In the genomic region with DNA sequence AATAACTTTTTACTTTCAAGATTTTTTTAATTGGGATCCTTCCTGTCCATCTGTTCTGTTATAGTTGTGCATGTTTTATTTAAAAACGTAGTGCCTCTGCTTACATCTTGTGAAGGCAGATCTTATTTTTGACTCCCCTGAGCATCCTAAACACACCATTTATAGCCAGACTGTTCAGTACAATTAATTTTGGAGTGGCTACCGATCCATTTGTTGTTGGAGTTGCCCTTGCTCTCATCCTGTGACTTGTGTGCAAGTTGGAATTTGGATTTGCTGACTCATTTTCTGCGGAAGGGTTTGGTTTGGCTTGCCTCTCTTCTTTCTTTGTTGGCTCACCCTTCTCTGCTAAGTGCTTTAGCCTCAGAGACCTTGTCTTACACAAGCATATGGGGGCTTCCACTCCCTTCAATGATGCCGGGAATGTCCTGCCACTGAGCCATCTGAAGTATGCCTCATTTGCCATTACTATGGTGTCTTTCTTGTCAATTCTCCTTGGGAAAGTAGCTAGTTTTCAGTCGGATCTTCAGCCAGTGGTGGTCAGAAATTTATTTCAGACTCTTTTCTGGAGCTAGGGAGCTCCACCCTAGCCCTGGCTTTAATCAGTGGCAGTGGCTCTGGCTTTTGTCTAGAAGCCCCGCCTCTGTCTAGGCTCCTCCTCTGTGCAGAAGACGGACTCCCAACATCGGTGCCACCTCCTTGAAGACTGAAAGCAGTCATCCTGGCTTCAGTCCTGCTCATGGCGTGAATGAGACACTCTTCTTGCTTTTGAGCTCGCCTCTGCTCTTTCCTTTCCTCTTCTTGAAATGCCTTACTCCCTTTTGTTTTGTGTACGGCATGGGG, we compare ENCODE assay signal across 13 mouse cellular contexts.
DNase-seq lines count a peak whose midpoint lies in the region; ATAC-seq and TF ChIP-seq lines count a peak whose summit lies in the region.
"Had no signal": no experiment of that assay in that cellular context is flagged by ENCODE, and none has a peak within 500 bp of the region (broad histone marks: within the 10 kb centered on the region; RNA-seq: fewer than 3 reads in every experiment).

No protein-coding gene starts in this region.

- H3K27ac ChIP-seq in layer of hippocampus, adult 2 months, result peak overlapping the region; percentile 89
- H3K27ac ChIP-seq in brown adipose tissue, adult 24 weeks (replicated peaks; ENCODE audit: low read depth, low read length), result peak overlapping the region; percentile 81
- H3K27ac ChIP-seq in heart, embryonic 11.5 days (ENCODE audit: low read depth, low read length), result peak overlapping the region; percentile 41; the same call in 1 of the 2 replicates
- no peak overlapping the region for H3K27ac ChIP-seq in hindbrain, postnatal 0 days
- H3K27ac ChIP-seq in forebrain, embryonic 14.5 days (ENCODE audit: low read depth, low read length), result no peak overlapping the region
- H3K27ac ChIP-seq: hindbrain, embryonic 15.5 days; liver, embryonic 14.5 days had no signal

- no peaks in the 10 kb centered on the region for H3K79me2 ChIP-seq in myocyte (ENCODE audit: control insufficient read depth, insufficient read depth)

- no peak for DNase-seq in layer of hippocampus, adult 2 months (ENCODE audit: low spot score in 2 of 2)
- DNase-seq in layer of hippocampus, adult 11-12 months (ENCODE audit: low spot score), result no peak
- DNase-seq in hindbrain, postnatal 0 days (ENCODE audit: low spot score), result no peak
- DNase-seq in layer of hippocampus, postnatal 14 days (ENCODE audit: low spot score in 2 of 2), result no peak
- no peak for DNase-seq in forebrain, embryonic 14.5 days (ENCODE audit: low spot score)
- DNase-seq: thymus, adult 18-20 months had no signal

- no peak overlapping the region for H3ac ChIP-seq in myocyte (ENCODE audit: control insufficient read depth, insufficient read length)

- H3K4me1 ChIP-seq in brown adipose tissue, adult 24 weeks (ENCODE audit: control insufficient read depth, insufficient read depth, insufficient read length, low read length), result peaks cover 2% of the 10 kb centered on the region; the same call in 1 of the 2 replicates
- peaks cover 5% of the 10 kb centered on the region; the same call in 1 of the 2 replicates for H3K4me1 ChIP-seq in heart, embryonic 11.5 days (ENCODE audit: control insufficient read depth, insufficient read depth, low read length)
- H3K4me1 ChIP-seq in hindbrain, postnatal 0 days (ENCODE audit: insufficient read depth, low read length), result no peaks in the 10 kb centered on the region
- H3K4me1 ChIP-seq in forebrain, embryonic 14.5 days (ENCODE audit: control insufficient read depth, insufficient read depth, low read length), result no peaks in the 10 kb centered on the region

- H3K4me3 ChIP-seq in layer of hippocampus, adult 2 months, result no peak overlapping the region
- 0 out of 2 replicates have a peak overlapping the region, but pooled peaks have one; percentile 16 for H3K4me3 ChIP-seq in brown adipose tissue, adult 24 weeks (ENCODE audit: insufficient read depth, low read depth, low read length)
- H3K4me3 ChIP-seq in heart, embryonic 11.5 days (ENCODE audit: low read depth, low read length), result no peak overlapping the region
- H3K4me3 ChIP-seq in myocyte, result no peak overlapping the region
- H3K4me3 ChIP-seq in hindbrain, postnatal 0 days (ENCODE audit: low read length), result no peak overlapping the region
- no peak overlapping the region for H3K4me3 ChIP-seq in forebrain, embryonic 14.5 days (ENCODE audit: low read depth, low read length)
- H3K4me3 ChIP-seq: erythroblast, embryonic 14.5 days; hindbrain, embryonic 15.5 days had no signal

- no peak for ATAC-seq in heart, embryonic 11.5 days (replicated peaks; ENCODE audit: insufficient number of reproducible peaks, low FRiP score, low TSS enrichment)
- no peak for ATAC-seq in hindbrain, postnatal 0 days
- no peak for ATAC-seq in forebrain, embryonic 14.5 days
- ATAC-seq: midbrain, embryonic 16.5 days had no signal

- H3K4me2 ChIP-seq in heart, embryonic 11.5 days, result peak overlapping the region; percentile 24
- H3K4me2 ChIP-seq in myocyte (ENCODE audit: low read depth), result peak overlapping the region; percentile 70
- H3K4me2 ChIP-seq in hindbrain, postnatal 0 days (ENCODE audit: low read depth, low read length), result no peak overlapping the region
- no peak overlapping the region for H3K4me2 ChIP-seq in forebrain, embryonic 14.5 days (ENCODE audit: low read length)
- H3K4me2 ChIP-seq: hindbrain, embryonic 15.5 days had no signal

- 50% methylated on average over 11 of the region's 11 CpGs for WGBS in heart, embryonic 11.5 days (ENCODE audit: insufficient replicate concordance)
- WGBS in hindbrain, postnatal 0 days, result 78% methylated on average over 11 of the region's 11 CpGs
- 76% methylated on average over 11 of the region's 11 CpGs for WGBS in forebrain, embryonic 14.5 days

- H3K27me3 ChIP-seq in heart, embryonic 11.5 days (ENCODE audit: control insufficient read depth, insufficient read depth, low read length), result no peaks in the 10 kb centered on the region
- H3K27me3 ChIP-seq in myocyte (ENCODE audit: control insufficient read depth, insufficient read depth, insufficient read length), result no peaks in the 10 kb centered on the region
- no peaks in the 10 kb centered on the region for H3K27me3 ChIP-seq in hindbrain, postnatal 0 days (ENCODE audit: insufficient read depth, low read length)
- H3K27me3 ChIP-seq in forebrain, embryonic 14.5 days (replicated peaks; ENCODE audit: control insufficient read depth, insufficient read depth, low read length), result no peaks in the 10 kb centered on the region
- H3K27me3 ChIP-seq: hindbrain, embryonic 15.5 days had no signal

- no peak overlapping the region for H3K9ac ChIP-seq in heart, embryonic 11.5 days (ENCODE audit: low read depth, low read length)
- H3K9ac ChIP-seq in hindbrain, postnatal 0 days (replicated peaks; ENCODE audit: low read length), result no peak overlapping the region
- H3K9ac ChIP-seq in forebrain, embryonic 14.5 days (ENCODE audit: low read length), result no peak overlapping the region
- H3K9ac ChIP-seq: hindbrain, embryonic 15.5 days; liver, embryonic 14.5 days had no signal

- no peak for TF ChIP-seq CTCF in layer of hippocampus, adult 2 months (conservative IDR thresholded peaks at IDR 0.05)
- TF ChIP-seq CTCF in hindbrain, postnatal 0 days (IDR thresholded peaks at IDR 0.05; ENCODE audit: low read depth), result no peak

- no peaks in the 10 kb centered on the region for H3K9me3 ChIP-seq in heart, embryonic 11.5 days (replicated peaks; ENCODE audit: control insufficient read depth, low read length)
- H3K9me3 ChIP-seq in hindbrain, postnatal 0 days (ENCODE audit: low read length), result no peaks in the 10 kb centered on the region
- no peaks in the 10 kb centered on the region for H3K9me3 ChIP-seq in forebrain, embryonic 14.5 days (replicated peaks; ENCODE audit: control insufficient read depth, low read length)
- H3K9me3 ChIP-seq: hindbrain, embryonic 15.5 days had no signal

- no peaks in the 10 kb centered on the region for H3K36me3 ChIP-seq in heart, embryonic 11.5 days (ENCODE audit: control insufficient read depth, insufficient read depth, low read length)
- no peaks in the 10 kb centered on the region for H3K36me3 ChIP-seq in myocyte (ENCODE audit: control insufficient read depth, insufficient read depth)
- H3K36me3 ChIP-seq in hindbrain, postnatal 0 days (ENCODE audit: insufficient read depth, low read length), result no peaks in the 10 kb centered on the region
- H3K36me3 ChIP-seq in forebrain, embryonic 14.5 days (ENCODE audit: control insufficient read depth, insufficient read depth, low read length), result no peaks in the 10 kb centered on the region
- H3K36me3 ChIP-seq: hindbrain, embryonic 15.5 days had no signal

- no peak for TF ChIP-seq POLR2A in myocyte (IDR thresholded peaks at IDR 0.05; ENCODE audit: insufficient read length, low read depth)

TF ChIP-seq in myocyte, 11 proteins besides CTCF, POLR2A, EP300 and RAD21:
- no peak for TF ChIP-seq TCF12 (IDR thresholded peaks at IDR 0.05; ENCODE audit: insufficient read depth, poor library complexity, severe bottlenecking)
- TF ChIP-seq CEBPB (IDR thresholded peaks at IDR 0.05; ENCODE audit: insufficient read depth, poor library complexity, severe bottlenecking), result no peak
- no peak for TF ChIP-seq TCF3 (IDR thresholded peaks at IDR 0.05; ENCODE audit: insufficient read length, low read depth)
- no peak for TF ChIP-seq USF1 (IDR thresholded peaks at IDR 0.05; ENCODE audit: low read depth)
- TF ChIP-seq POLR2AphosphoS2 (IDR thresholded peaks at IDR 0.05; ENCODE audit: insufficient read length, low read depth), result no peak
- no peak for TF ChIP-seq SRF (IDR thresholded peaks at IDR 0.05; ENCODE audit: control insufficient read depth, insufficient read length, low read depth)
- TF ChIP-seq REST (IDR thresholded peaks at IDR 0.05; ENCODE audit: insufficient read depth, insufficient read length), result no peak
- no peak for TF ChIP-seq MYOD1 (IDR thresholded peaks at IDR 0.05; ENCODE audit: control insufficient read depth in 1 of 3, insufficient read length in 2 of 3, low read depth in 2 of 3)
- TF ChIP-seq MAX (IDR thresholded peaks at IDR 0.05; ENCODE audit: low read depth), result no peak
- no peak for TF ChIP-seq MYOG (IDR thresholded peaks at IDR 0.05; ENCODE audit: control insufficient read depth in 1 of 3, insufficient read depth in 1 of 3, insufficient read length in 2 of 3, low read depth in 2 of 3)
- no peak for TF ChIP-seq E2F4 (IDR thresholded peaks at IDR 0.05; ENCODE audit: insufficient read depth)
TF ChIP-seq in myocyte: peak in this region for 0.

Comparison
In these comparisons a context has a peak if more than half of its experiments do, and no peak if none do; other contexts are left out.
1. H3K27ac ChIP-seq: peak in layer of hippocampus, adult 2 months (single experiment), brown adipose tissue, adult 24 weeks (single experiment) and heart, embryonic 11.5 days (single experiment); none in hindbrain, postnatal 0 days (single experiment) and forebrain, embryonic 14.5 days (single experiment).
2. H3K4me2 ChIP-seq: peak in heart, embryonic 11.5 days (single experiment) and myocyte (single experiment); none in hindbrain, postnatal 0 days (single experiment) and forebrain, embryonic 14.5 days (single experiment).